Mouse (Mus musculus) right cerebral cortex, postnatal 14 days (tissue): ENCODE data around the gene Eif2b5.

Experiments
- DNase-seq: peaks from one replicate; pipeline ENCODE4 v3.0.0; 2022

Eif2b5 gene

GRCm38 (mm10) chr16:20490581-20490980, 8.0 kb upstream of the Eif2b5 start:
- DNase-seq = no peak

GRCm38 (mm10) chr16:20491301-20491700, 7.3 kb upstream of the Eif2b5 start:
- DNase-seq = no peak

GRCm38 (mm10) chr16:20493452-20493851, 5.2 kb upstream of the Eif2b5 start:
- DNase-seq = no peak

GRCm38 (mm10) chr16:20496671-20497600, 1.7 kb upstream of the Eif2b5 start:
- no peak for DNase-seq

- no peak for DNase-seq
Observed at GRCm38 (mm10) chr16:20497980-20498676, 489 bp upstream of the Eif2b5 start.

GRCm38 (mm10) chr16:20506000-20506399, 7.4 kb downstream of the Eif2b5 start:
- no peak for DNase-seq

- DNase-seq = peak; percentile 40
Observed at GRCm38 (mm10) chr16:20509349-20509748, 10.7 kb downstream of the Eif2b5 start.

GRCm38 (mm10) chr16:20511277-20511847, 12.7 kb downstream of the Eif2b5 start:
- no peak for DNase-seq

GRCm38 (mm10) chr16:20516032-20516431, 17.4 kb downstream of the Eif2b5 start:
- DNase-seq = no peak

GRCm38 (mm10) chr16:20516726-20517201, 18.1 kb downstream of the Eif2b5 start, which contains the start of gene Dvl3:
Dvl3 (plus strand) TSS chr16:20516982.
- DNase-seq = peak; percentile 84

- no peak for DNase-seq
Observed at GRCm38 (mm10) chr16:20517216-20517615, 18.6 kb downstream of the Eif2b5 start.

- DNase-seq = no peak
Observed at GRCm38 (mm10) chr16:20517701-20518374, 19.2 kb downstream of the Eif2b5 start.

- DNase-seq = no peak
Observed at GRCm38 (mm10) chr16:20523886-20524285, 25.3 kb downstream of the Eif2b5 start.

- no peak for DNase-seq
Observed at GRCm38 (mm10) chr16:20528779-20529178, 30.2 kb downstream of the Eif2b5 start.

GRCm38 (mm10) chr16:20529375-20529774, 30.8 kb downstream of the Eif2b5 start:
- DNase-seq = no peak

GRCm38 (mm10) chr16:20530941-20531340, 32.3 kb downstream of the Eif2b5 start:
- no peak for DNase-seq

GRCm38 (mm10) chr16:20534617-20535295, 36.1 kb downstream of the Eif2b5 start:
- no peak for DNase-seq

- peak; percentile 91 for DNase-seq
Observed at GRCm38 (mm10) chr16:20535296-20536080, 36.9 kb downstream of the Eif2b5 start, which contains the start of gene Ap2m1. Ap2m1 (plus strand) TSS chr16:20535478.

GRCm38 (mm10) chr16:20536081-20536665, 37.6 kb downstream of the Eif2b5 start:
- DNase-seq = no peak

- peak; percentile 47 for DNase-seq
Observed at GRCm38 (mm10) chr16:20537071-20537471, 38.5 kb downstream of the Eif2b5 start.
